Mouse (Mus musculus): Measurements from ENCODE around the gene Cnbp. TPM values are rescaled to one million over a fixed set of nuclear protein-coding genes. Genes with fewer than 3 reads are reported as not detected.
A peak's percentile ranks its signal among the peaks of the same experiment; 100 is the strongest.

Cnbp gene
- polyA plus RNA-seq, 1 experiment from 2014 or later: 571 TPM

DNA sequence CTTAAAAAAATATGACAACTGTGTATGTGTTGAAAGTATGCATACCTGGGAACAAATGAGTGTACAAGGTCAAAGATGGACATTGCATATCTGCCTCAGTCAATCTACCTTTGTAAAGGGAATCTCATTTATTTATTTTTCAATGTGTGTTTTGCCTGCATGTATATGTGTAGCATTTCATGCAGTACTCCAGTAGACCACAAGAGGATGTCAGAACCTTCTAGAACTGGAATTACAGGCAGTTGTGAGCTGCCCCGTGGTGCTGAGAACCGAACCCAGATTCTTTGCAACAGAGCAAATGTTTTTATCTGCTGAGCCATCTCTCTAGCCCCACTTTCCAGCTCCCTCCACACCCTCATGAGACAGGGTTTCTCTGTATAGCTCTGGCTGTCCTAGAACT lies 23.1 kb upstream of the Cnbp start:
- Histone ChIP-seq H3K27me3 (no peaks in the 10 kb centered on the region), H3K4me2 (no peak overlapping the region), H3K9me3 (no peaks in the 10 kb centered on the region), H3K36me3 (no peaks in the 10 kb centered on the region), H3K4me1 (replicated peaks) (no peaks in the 10 kb centered on the region), H3K27ac (replicated peaks) (no peak overlapping the region), H3K4me3 (no peak overlapping the region), H3K9ac (no peak overlapping the region)
- WGBS: 92% methylated on average over 2 of the region's 2 CpGs
- ATAC-seq (ENCODE audit: low read depth): no peak

DNA sequence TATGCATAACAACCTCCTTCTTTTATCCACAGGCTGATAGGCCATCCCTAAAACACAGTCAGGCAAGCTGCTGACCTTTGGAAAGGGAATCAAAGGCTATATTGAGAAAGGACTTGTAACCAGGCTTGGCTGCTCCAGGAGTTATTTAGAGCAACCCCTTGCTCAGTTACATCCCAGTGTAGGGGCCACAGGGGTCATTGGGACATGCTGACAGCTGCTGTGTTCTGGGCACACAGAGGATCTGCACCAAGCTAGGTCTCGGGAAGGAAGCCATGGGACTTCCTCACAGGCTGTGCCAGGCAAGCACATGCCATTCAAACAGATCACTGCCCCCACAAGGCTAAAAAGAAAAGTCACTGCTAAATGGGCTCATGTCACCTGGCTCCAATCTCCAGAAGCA lies 22.2 kb upstream of the Cnbp start:
- 52% methylated on average over 1 of the region's 1 CpGs for WGBS
- Histone ChIP-seq H3K4me1 (replicated peaks) (no peaks in the 10 kb centered on the region), H3K9me3 (no peaks in the 10 kb centered on the region), H3K4me2 (no peak overlapping the region), H3K27me3 (no peaks in the 10 kb centered on the region), H3K27ac (replicated peaks) (no peak overlapping the region), H3K36me3 (no peaks in the 10 kb centered on the region), H3K9ac (no peak overlapping the region), H3K4me3 (no peak overlapping the region)
- no peak for ATAC-seq (ENCODE audit: low read depth)

DNA sequence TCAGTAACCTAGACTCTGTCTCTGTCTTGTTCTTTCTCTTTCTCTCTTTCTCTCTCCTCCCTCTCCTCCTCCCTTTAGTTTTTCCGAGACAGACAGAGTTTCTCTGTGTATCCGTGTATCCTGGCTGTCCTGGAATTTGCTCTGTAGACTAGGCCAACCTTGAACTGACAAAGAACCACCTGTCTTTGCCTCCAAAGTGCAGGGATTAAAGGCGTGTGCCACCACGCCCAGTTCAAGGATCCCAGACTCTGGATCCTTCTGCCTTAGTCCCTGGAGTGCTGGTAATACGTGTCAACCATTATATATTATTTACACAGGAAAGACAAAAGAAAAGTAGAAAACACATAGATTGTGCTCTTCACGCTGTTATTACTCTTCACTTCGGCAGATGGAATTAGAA lies 20.3 kb upstream of the Cnbp start:
- Histone ChIP-seq H3K4me2 (no peak overlapping the region), H3K36me3 (no peaks in the 10 kb centered on the region), H3K27ac (replicated peaks) (no peak overlapping the region), H3K9me3 (no peaks in the 10 kb centered on the region), H3K4me3 (no peak overlapping the region), H3K4me1 (replicated peaks) (no peaks in the 10 kb centered on the region), H3K27me3 (no peaks in the 10 kb centered on the region), H3K9ac (no peak overlapping the region)
- ATAC-seq (ENCODE audit: low read depth): no peak
- 88% methylated on average over 7 of the region's 7 CpGs for WGBS

- Histone ChIP-seq H3K27me3 (no peaks in the 10 kb centered on the region), H3K4me3 (no peak overlapping the region), H3K9ac (no peak overlapping the region), H3K9me3 (no peaks in the 10 kb centered on the region), H3K36me3 (no peaks in the 10 kb centered on the region), H3K27ac (replicated peaks) (no peak overlapping the region), H3K4me1 (replicated peaks) (no peaks in the 10 kb centered on the region), H3K4me2 (no peak overlapping the region)
- 84% methylated on average over 1 of the region's 1 CpGs for WGBS
- no peak for ATAC-seq (ENCODE audit: low read depth)
Measured at GRCm38 (mm10) chr6:87870440-87870839, 19.5 kb upstream of the Cnbp start.

- no peaks in the 10 kb centered on the region for H3K36me3 ChIP-seq
- no peaks in the 10 kb centered on the region for H3K4me1 ChIP-seq (replicated peaks)
- no peaks in the 10 kb centered on the region for H3K27me3 ChIP-seq
- H3K27ac ChIP-seq (replicated peaks): no peak overlapping the region
- H3K4me3 ChIP-seq: no peak overlapping the region
- no peak overlapping the region for H3K4me2 ChIP-seq
- 79% methylated on average over 9 of the region's 9 CpGs for WGBS
- no peak overlapping the region for H3K9ac ChIP-seq
- no peaks in the 10 kb centered on the region for H3K9me3 ChIP-seq
- ATAC-seq (ENCODE audit: low read depth): no peak
Measured at GRCm38 (mm10) chr6:87868871-87869506, 18.1 kb upstream of the Cnbp start.

DNA sequence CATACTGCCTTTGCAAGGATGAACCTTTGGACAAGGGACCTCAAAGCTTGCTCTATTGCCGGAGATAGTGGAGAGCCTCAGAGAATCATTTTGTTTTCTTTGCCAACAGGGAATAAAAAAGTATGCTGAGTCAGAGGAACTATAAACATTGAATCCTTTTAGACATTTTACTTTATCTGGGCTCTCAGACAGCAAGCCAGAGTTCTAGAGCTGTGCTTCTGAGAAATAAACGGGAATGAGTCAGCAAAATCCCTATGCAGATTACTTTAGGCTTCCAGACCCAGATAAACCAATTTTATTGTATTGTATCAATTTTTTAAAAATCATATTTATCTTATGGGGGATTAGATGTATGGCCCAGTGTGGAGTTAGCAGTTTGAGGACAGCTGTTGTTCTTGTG lies 16.4 kb upstream of the Cnbp start:
- 73% methylated on average over 2 of the region's 2 CpGs for WGBS
- Histone ChIP-seq H3K4me3 (no peak overlapping the region), H3K27me3 (no peaks in the 10 kb centered on the region), H3K9ac (no peak overlapping the region), H3K4me2 (no peak overlapping the region), H3K4me1 (replicated peaks) (no peaks in the 10 kb centered on the region), H3K9me3 (no peaks in the 10 kb centered on the region), H3K27ac (replicated peaks) (no peak overlapping the region), H3K36me3 (no peaks in the 10 kb centered on the region)
- ATAC-seq (ENCODE audit: low read depth): no peak

GRCm38 (mm10) chr6:87866211-87866610 lies 15.3 kb upstream of the Cnbp start:
- H3K27me3 ChIP-seq: no peaks in the 10 kb centered on the region
- H3K27ac ChIP-seq (replicated peaks): no peak overlapping the region
- H3K36me3 ChIP-seq: no peaks in the 10 kb centered on the region
- no peak for ATAC-seq (ENCODE audit: low read depth)
- H3K4me3 ChIP-seq: no peak overlapping the region
- no peak overlapping the region for H3K9ac ChIP-seq
- H3K9me3 ChIP-seq: no peaks in the 10 kb centered on the region
- no peak overlapping the region for H3K4me2 ChIP-seq
- H3K4me1 ChIP-seq (replicated peaks): no peaks in the 10 kb centered on the region
- 87% methylated on average over 6 of the region's 6 CpGs for WGBS

GRCm38 (mm10) chr6:87857071-87857470 lies 6.2 kb upstream of the Cnbp start:
- no peaks in the 10 kb centered on the region for H3K36me3 ChIP-seq
- ATAC-seq (ENCODE audit: low read depth): no peak
- H3K27ac ChIP-seq (replicated peaks): no peak overlapping the region
- H3K27me3 ChIP-seq: no peaks in the 10 kb centered on the region
- H3K9ac ChIP-seq: no peak overlapping the region
- no peaks in the 10 kb centered on the region for H3K9me3 ChIP-seq
- H3K4me2 ChIP-seq: no peak overlapping the region
- WGBS: 57% methylated on average over 1 of the region's 1 CpGs
- H3K4me1 ChIP-seq (replicated peaks): no peaks in the 10 kb centered on the region
- no peak overlapping the region for H3K4me3 ChIP-seq

- no peak overlapping the region for H3K27ac ChIP-seq (replicated peaks)
- H3K36me3 ChIP-seq: 0 out of 2 replicates have a peak, but pooled peaks cover 4% of the 10 kb centered on the region
- no peaks in the 10 kb centered on the region for H3K9me3 ChIP-seq
- no peaks in the 10 kb centered on the region for H3K27me3 ChIP-seq
- H3K4me1 ChIP-seq (replicated peaks): peaks cover 18% of the 10 kb centered on the region
- H3K4me2 ChIP-seq: no peak overlapping the region
- no peak overlapping the region for H3K9ac ChIP-seq
- ATAC-seq (ENCODE audit: low read depth): no peak
- 84% methylated on average over 4 of the region's 4 CpGs for WGBS
- H3K4me3 ChIP-seq: no peak overlapping the region
Measured at GRCm38 (mm10) chr6:87853446-87853845, 2.5 kb upstream of the Cnbp start.

DNA sequence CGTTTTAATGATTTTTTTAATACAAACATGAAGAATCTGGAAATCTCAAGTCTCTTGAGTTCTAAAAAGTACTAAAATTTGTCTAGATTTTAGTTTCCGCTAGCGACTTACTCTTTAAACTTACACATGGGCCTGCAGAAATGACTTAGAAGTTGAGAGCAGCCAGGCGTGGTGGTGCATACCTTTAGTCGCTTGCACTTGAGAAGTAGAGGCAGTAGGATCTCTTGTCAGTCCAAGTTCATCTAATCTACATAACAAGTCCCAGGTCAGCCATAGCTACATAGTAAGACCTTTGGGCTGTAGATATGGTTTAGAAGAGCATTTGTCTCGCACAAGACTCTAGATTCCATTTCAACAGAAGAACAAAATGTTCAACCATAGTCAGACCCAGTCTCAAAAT lies 965 bp upstream of the Cnbp start:
- Histone ChIP-seq H3K9ac (no peak overlapping the region; the same call in 1 of the 2 replicates), H3K4me2 (peak overlapping the region; percentile 80; the same call in 1 of the 2 replicates), H3K9me3 (no peaks in the 10 kb centered on the region), H3K27ac (replicated peaks) (no peak overlapping the region), H3K27me3 (no peaks in the 10 kb centered on the region), H3K4me3 (no peak overlapping the region), H3K36me3 (0 out of 2 replicates have a peak, but pooled peaks cover 9% of the 10 kb centered on the region), H3K4me1 (replicated peaks) (peaks cover 34% of the 10 kb centered on the region)
- 83% methylated on average over 6 of the region's 6 CpGs for WGBS
- ATAC-seq (ENCODE audit: low read depth): no peak

DNA sequence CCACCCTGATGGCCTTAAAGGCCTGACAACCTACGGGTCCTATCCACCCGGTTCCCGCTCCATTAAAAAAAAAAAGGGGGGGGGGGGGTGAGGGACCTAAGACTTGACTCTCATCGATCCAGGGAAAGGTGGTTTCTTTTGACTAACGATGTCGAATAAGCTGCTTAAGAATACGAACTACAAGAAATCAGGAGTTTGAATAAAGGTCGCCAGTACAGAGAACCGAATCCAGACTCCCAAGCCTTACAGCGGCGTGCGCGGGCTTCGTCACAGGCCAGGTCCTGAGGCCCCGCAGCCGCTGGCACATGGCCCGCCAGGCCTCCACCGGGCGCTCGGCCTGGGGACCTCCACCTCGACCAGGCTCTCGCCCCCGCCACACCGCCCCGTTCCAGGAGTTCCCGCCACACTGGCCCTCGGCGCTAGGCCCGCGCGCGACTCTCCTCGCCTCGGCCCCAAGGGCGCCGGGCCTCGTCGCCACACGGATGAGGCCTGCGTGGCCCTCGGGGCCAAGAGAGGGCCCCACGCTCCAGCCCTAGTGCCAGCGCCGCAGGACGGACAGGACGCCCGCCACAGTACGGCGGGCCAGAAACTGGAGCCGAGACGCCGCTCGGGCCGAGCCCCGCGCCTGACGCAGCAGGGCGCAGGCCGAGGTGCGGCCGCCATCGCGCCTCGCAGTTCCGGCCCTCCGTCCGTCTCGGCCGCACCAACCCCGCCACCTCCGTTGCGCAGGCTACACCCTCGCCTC lies 579 bp downstream of the Cnbp start:
- Histone ChIP-seq H3K4me3 (peak overlapping the region; percentile 100), H3K4me2 (peak overlapping the region; percentile 80), H3K36me3 (peaks cover 12% of the 10 kb centered on the region), H3K9me3 (no peaks in the 10 kb centered on the region), H3K27me3 (no peaks in the 10 kb centered on the region), H3K4me1 (replicated peaks) (peaks cover 37% of the 10 kb centered on the region), H3K9ac (peak overlapping the region; percentile 98), H3K27ac (replicated peaks) (peak overlapping the region; percentile 95)
- ATAC-seq (ENCODE audit: low read depth): peak; percentile 75
- WGBS: under 1% methylated on average over 65 of the region's 73 CpGs

- peak overlapping the region; percentile 98 for H3K9ac ChIP-seq
- H3K27me3 ChIP-seq: no peaks in the 10 kb centered on the region
- H3K4me3 ChIP-seq: peak overlapping the region; percentile 100
- no peak for ATAC-seq (ENCODE audit: low read depth)
- peak overlapping the region; percentile 80 for H3K4me2 ChIP-seq
- H3K9me3 ChIP-seq: no peaks in the 10 kb centered on the region
- no peak overlapping the region for H3K27ac ChIP-seq (replicated peaks)
- peaks cover 18% of the 10 kb centered on the region for H3K36me3 ChIP-seq
- peaks cover 37% of the 10 kb centered on the region for H3K4me1 ChIP-seq (replicated peaks)
- WGBS: under 1% methylated on average over 8 of the region's 8 CpGs
Measured at GRCm38 (mm10) chr6:87849780-87850154, 1.1 kb downstream of the Cnbp start.

All from neural tube, embryonic 13.5 days (tissue).